Mouse (Mus musculus): ENCODE measurements at regions not wholly inside any gene's neighbourhood (a gene's known extent, or its start where the extent isn't known, plus 50 kb on each side); places are given as distances from the start of the nearest gene placed in this dataset.

GRCm38 (mm10) chr8:89299637-89300036, 255.7 kb upstream of the Sall1 start:
- TF ChIP-seq CTCF (IDR thresholded peaks at IDR 0.05; ENCODE audit: extremely low read depth, insufficient read depth, insufficient read length, insufficient replicate concordance) (no peak), POLR2A (IDR thresholded peaks at IDR 0.05; ENCODE audit: low read depth, low read length) (no peak)
